Mouse (Mus musculus) adrenal gland, postnatal 25 days (tissue): ENCODE results near the gene Chrna4. TPM values are rescaled to one million over a fixed set of nuclear protein-coding genes. Genes with fewer than 3 reads are reported as not detected.
A peak's percentile ranks its signal among the peaks of the same experiment; 100 is the strongest.

ENCODE experiments used
- DNase-seq: peaks from one replicate; pipeline ENCODE4 v3.0.0; 2021; ENCODE audit warnings: mixed read lengths
- long read RNA-seq: library from polyadenylated mRNA; stranded (forward); transcript quantifications from one replicate; pipeline ENCODE4 v2.0.0, GENCODE M21; 2021
- total RNA-seq: library from RNA; stranded (reverse); gene quantifications from 2 replicates; pipeline ENCODE4 v1.2.3, GENCODE M21; 2021

The Chrna4 gene
- total RNA-seq: 9.9 and 19.2 TPM in 2 replicates
- long read RNA-seq, partial matches to known transcripts: 0 of 1 reads
- long read RNA-seq, other reads (novel, unspliced or antisense): 1 of 1 reads

DNA sequence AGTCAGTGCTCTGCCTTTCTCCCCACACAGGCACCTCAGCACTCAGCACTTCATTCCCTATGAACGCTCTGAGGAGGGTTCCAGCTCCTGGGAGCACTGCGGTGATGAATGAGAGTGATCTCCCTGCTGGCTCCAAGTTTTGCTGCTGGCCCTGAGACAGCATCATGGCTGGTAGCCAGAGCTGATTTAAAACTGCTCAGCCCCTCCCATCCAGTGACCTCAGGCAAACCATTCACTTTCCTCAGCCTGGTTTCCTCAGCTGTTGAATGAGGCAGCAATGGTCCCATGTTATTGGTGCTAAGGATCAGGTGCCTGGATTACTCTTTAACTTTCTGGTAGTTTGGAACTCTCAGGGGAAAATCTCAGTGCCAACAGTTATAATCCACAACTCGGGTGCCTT lies at the start of gene Chrna4:
Gene Chrna4, minus strand, starts transcription at position 110 of the 400 bp plus-strand sequence.
- DNase-seq: peak; percentile 56

DNA sequence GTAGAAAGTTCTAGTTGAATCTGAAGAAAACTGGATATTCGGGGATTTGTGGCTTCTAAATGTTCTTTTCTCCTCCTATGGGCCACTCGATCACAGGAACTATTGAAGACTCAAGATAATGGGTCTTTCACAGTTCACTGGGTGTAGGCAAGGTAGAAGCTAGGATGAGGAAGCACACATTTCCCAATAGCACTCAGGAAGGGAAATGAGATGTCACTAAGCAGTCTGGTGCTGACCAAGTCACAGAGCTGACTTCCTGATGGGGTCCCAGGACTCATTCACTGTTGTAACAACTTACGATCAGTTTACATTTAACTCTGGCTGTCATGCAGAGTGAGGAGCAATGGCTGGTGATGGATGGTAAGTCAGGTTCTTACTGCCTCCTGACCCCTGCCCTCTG lies 46.8 kb upstream of the Chrna4 start:
- no peak for DNase-seq

DNA sequence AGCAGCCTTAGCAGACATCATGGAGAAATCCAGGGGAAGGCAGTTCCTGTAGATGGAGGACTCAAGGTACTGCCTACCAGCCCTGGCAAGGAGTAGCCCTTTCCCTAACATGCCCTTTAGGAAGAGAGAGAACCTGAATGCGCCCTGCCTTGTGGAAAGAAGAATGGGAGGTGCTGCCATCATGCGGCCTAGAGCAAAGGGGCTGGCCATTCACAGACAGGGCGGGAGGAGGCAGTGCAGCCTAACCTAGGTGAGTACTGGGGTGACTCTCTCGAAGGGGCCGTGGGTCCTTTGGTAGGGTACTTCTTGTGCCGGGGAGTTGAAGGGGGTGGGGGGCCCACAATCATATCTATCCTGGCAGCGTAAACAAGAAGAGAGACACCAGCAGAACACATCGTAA lies 41.7 kb upstream of the Chrna4 start:
- no peak for DNase-seq

DNA sequence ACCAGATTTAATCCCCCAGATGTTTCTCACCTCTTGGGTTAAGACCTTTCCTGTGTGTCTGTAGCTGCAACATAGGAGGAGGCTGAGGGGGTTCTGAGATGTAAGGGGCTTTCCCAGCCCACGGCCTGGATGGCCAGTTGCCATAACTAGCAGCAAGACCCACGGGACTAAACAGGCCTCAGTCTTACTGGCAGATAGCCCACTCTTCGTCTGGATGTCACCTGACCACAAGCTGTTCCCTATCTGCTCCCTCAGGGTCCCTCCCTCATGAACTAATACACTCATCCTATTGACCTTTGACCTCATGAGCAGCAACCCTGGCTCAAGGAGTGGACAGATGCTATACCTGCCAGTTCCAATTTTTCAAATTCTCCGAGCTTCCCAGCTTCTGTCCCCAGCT lies 40.6 kb upstream of the Chrna4 start:
- no peak for DNase-seq

DNA sequence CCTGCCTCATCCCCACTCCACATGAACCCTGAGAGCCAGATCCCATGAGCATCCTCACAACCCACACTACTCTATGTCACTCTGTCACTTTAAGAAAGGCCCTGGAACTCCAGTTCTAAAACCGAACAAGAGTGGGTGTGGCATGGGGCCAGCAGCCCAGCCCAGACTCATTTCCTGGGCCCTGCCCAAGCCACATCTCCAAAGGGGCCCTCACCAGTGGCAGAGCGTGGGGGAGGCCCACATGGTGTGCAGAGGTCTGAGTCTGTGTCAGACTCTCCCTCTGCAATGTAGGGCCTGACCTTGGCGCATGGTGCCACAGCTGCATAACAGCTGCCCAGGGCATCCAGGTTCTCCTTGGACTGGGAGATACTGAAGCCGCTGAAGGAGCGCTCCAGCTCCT lies 37.5 kb upstream of the Chrna4 start:
- no peak for DNase-seq

DNA sequence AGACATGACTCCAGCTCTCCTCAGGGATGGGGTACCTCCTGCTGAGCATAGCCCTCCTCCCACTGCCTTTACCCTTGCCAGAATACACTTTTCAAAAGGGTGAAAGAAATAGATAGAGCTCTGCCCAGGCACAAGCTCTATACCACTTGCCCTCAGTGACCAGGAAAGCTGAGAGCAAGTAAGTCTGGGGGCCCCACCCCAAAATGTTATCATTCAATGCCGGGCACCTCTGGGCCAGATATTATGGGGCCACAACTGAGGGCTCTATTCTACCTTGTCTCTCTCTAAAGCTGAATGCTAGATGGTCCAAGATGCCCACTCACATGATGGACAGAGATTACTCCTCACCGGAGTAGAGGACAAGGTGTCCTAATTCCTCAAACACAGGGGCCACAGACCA lies 36.2 kb upstream of the Chrna4 start:
- no peak for DNase-seq

DNA sequence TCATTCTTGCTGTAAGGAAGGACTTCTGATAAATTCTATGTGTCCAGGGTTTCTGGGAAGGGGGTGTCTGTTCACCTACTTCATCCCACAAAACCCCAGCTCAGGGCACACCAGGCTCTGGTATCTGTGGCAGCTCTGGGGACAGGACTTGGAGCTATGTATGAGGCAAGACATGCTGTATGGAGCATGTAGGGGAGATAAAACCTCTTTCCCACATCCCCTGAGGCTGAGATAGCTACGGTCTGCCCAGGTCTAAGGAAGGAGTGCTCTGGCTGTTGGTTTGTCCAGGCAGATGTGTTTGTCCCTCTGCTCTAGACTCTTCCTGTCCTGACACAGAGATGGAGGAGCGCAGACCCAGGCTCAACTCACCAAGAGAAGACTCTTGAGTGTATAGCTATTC lies 35.6 kb upstream of the Chrna4 start:
- DNase-seq: no peak

DNA sequence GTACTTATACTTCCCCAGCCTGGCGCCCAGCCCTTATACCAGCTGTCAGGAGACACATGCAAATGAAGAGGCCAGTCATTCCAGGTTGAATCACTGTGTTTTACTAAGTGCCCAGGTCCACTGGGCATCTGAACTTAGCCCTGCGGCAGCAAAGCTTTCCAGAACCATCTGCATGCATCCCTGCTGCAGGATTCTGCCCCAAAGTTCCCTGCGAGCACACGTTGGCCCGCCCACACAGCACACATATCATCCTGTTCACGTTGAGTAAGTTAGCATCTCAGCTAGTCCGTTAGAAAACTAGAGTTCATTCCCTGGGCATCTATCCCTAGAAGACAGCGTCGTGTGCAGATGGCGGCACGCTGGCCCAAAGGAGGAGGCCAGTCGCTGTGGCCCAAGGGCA lies 32.2 kb upstream of the Chrna4 start:
- no peak for DNase-seq

DNA sequence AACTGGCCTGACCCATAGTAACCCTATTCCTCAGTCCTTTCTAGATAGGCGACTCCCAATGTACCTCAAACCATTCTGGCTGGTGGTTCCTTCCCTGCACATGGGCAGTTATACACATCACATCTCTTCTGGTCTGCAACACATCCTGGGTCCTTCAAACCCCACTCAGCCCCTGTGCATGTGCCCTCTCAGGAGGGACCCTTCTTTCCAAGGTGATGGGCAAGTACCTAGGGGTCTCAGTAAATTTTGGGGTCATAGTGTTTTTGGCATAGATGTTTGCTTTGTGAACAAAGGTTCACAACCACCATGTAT lies 29.0 kb upstream of the Chrna4 start:
- DNase-seq: no peak

DNA sequence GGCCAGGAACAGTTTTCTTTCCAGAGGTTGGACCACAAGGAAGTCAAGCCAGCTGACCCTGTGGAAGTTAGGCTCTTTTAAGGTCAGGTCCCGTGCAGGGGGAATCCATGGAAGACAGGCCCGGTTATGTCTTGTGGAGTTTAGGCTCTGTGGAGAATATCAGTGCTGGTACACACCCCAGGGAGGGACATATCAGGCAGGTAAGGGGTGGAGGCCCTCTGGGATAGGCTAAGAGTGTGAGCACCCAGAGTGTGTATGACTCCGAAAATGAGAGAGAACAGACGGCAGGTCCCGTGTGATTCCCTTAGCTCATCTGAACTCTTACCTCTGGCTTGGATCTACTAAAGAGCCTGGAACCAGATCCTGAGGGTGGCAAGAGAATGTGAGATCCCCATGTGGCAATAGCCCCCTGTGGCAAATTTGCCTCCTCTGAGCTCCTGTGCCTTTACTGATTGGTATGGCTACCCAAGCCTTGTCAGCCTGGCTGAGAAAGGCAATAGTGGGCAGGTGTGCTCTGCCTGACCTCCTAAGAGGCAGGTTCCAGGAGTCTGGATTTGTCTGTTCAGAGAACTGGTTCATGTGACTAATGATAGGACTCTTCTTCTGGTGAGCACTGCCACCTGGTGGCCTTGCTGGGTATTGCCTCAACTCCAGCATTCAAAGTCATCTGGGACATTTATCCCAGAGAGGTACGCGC lies 28.5 kb upstream of the Chrna4 start:
- peak; percentile 79 for DNase-seq

DNA sequence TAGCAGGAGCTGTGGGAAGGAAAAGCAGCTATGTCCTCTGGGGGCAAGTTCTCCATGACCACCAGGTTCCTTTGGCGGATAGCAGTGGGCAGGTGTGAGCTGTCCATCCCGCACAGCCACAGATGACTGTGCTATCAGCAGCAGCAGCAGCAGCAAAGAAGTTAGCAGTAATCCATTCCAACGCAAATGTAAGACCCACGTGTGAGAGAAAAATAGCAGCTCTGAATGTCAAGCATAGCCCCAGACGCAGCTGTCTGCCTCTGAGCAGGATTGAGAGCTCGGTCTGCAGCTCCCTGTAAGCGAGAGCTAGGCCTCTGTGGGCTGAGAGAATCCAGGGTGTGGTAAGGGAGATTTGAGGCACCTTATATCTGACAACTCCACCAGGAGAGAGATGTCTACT lies 26.8 kb upstream of the Chrna4 start:
- no peak for DNase-seq

DNA sequence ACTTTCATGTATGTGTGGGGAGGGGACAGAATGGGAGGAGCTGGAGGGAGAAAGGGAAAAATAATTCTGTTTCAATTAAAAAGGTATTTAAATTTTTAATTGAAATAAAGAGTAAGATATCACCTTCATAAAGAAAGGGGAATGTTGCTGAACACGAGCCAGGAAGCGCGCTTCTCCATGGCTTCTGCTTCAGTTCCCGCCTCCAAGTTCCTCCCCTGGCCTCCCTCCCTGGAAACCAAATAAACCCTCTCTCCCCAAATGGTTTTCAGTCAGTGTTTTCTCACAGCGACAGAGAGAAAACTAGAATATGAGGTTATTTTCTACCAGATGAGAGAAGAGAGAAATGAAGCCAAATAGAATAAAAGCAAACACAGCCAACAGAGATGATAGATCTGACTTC lies 25.2 kb upstream of the Chrna4 start:
- no peak for DNase-seq

DNA sequence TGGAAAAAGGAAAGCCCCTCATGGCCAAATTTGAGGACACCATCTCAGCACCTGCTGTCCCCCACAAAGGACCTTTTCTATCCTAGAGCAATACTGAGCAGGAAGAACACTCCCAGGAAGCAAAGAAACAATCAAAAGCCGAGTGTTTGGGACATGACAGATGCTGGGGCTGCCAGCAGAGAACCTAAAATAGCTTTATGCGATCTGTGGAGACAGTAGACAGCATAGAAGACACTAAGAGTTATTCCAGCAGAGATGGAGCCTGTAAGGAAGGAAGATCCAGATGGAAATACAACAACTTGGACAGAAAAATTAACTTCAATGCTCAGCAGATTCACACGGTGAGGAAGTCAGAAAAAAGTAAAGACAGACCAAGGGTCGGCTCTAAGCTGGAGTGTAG lies 22.5 kb upstream of the Chrna4 start:
- no peak for DNase-seq

DNA sequence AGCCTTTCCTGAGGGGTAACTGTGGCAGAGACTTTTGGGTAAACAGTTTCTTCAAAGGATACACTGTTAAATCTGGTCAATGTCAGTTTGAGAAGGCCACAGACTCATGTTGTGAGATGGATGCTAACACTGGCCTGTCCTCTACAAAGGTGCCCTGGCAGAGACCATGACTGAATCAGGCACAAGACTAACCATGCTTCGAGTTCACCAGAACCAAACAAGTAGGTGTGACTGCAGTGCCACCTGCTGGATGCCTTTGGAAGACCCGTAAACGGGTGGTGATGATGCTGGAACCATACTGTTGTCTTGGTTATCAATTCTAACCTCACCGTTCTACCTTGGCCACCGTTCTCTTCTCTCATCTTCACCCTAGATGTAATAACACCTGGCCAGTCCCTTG lies 16.8 kb upstream of the Chrna4 start:
- DNase-seq: peak; percentile 84

DNA sequence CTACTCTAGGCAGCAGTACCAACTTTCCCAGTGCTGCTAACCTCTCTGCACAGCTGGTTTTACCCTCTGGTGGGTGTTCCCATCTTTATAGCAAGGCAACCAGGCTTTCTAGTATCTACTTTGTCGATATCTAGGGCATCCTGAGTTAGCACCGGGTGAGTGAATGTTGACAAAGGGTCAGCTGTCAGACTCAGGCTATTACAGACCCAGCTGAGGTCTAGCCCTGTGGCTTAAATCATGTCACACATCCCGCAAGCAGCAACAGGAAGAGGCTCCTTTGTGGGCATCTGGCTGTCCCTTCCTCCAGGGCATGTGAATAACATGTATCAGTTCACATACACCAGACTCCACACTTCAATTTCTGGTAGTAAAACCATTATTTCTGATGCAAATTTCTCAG lies 14.8 kb upstream of the Chrna4 start:
- DNase-seq: no peak

DNA sequence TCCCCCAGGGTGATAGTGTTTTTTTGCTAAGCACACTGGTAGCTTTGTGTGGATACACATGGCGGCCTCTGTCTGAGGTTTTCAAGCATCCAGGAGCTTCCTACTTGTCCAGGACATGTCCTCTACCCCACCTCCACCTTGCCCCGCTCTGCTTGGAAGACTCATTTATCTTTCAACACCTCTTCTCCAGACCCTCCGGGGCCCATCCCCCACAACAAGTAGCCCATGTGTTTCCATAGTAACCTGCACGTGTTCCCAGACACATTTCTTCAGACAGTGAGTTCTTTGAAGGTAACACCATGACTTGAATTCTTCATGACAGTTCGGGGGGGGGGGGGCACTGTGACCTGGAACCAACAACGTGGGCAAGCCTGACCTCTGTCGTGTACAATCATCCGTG lies 14.0 kb upstream of the Chrna4 start:
- no peak for DNase-seq

DNA sequence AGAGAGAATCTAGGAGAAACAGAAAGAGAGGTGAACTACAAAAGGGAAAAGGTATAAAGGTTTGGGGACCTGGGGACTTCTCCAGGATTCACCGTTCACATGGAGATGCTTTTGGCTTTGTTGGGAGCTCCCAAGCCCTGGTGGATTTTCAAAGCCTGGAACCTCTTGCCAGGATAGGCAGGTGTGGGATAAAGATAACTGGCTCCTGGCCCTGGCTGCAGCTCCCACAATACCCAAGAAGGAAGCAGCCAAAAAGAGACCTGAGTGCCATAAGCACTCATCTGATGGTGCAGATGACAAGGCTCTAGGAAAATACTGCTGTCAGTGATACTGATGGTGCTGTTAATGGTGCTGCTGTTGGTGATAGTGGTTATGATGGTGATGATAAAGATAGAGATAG lies 8.8 kb upstream of the Chrna4 start:
- DNase-seq: no peak

DNA sequence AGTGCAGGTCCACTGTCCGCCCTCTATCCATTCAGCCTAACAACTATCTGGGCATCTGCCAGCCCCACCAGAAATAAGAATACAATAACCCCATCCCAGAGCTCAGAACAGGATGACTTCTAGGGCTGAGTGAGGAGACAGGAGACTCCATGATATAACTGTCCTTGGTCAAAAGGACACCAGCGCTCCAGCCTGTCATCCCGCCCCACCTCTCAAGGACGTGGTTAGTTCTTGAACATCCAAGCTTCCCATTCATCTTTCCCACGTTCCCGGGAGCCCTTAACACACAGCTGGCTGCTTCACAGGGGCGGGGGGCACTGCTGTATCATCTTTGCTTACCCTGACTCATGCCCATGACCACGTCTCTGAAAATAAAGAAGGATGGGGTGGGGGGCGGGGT lies 5.6 kb upstream of the Chrna4 start:
- no peak for DNase-seq

DNA sequence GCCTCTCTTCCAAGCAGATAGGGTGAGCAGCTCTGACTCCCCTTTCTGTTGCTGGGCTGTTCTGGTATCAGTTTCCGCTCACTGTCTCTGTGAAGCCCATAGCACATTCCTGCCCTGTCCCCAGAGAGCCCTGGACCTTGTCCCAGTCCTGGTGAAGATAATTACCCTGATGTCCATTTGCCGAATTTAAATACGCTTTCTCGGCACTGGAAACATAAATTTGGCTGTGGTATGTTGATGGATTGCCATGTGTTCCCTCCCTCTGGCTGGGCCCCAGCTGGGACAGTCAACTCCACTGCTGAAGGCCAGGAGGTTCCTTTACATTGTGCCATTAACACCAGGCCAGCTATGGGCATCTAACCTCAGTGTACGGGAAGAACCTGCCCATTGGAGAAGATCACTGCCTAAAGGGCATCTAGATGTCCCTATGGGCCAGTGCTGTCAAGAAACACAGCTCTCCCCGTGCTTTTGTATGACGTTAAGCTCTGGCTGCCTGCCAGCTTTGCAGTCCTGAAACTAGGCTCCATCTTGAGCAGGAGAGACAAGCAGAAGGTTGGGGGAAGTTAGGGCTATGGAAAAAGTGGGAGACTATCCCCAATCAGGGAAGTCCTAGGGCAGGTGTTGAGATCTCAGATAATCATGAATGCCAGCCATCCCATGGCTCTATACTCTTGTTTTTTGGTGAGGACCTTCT lies 5.1 kb upstream of the Chrna4 start:
- peak; percentile 28 for DNase-seq

DNA sequence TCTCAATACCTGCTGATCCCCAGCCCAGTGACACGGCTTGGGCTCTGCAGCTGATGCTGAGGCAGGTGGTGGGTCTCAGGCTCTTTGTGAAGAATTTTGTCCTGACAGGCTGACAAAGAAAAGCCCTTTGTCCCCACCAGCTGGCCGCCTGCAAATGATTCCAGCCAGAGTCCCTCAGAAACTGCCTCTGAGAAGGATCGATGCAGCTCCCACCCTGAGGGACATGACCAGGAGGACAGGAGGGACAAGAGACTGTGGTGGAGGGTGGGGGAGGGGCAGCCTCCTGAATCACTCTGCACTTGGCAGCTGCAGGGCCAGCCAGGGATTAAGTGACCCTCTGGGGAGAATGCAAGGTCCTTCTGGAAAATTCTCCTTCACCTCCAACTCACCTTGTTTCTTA lies 655 bp upstream of the Chrna4 start:
- peak; percentile 28 for DNase-seq

DNA sequence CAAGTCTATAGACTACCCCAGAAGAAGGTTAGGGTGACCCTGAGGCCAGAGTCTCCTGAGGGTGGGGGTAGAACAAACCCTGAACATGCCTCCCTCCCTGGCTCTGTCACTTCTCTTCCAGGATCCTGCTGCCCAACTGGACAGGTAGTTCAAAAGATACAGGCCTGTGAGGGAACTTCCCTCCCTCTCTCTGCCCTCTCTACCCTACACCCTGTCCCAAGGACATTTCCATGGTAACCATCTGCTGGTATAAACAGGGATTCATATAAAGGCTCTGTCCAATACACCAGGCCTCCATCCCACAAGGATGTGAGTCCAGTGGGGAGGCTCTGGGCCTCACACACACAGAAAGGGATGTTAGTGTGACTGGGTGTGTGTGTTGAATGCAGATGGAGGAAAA lies 970 bp downstream of the Chrna4 start:
- DNase-seq: no peak

DNA sequence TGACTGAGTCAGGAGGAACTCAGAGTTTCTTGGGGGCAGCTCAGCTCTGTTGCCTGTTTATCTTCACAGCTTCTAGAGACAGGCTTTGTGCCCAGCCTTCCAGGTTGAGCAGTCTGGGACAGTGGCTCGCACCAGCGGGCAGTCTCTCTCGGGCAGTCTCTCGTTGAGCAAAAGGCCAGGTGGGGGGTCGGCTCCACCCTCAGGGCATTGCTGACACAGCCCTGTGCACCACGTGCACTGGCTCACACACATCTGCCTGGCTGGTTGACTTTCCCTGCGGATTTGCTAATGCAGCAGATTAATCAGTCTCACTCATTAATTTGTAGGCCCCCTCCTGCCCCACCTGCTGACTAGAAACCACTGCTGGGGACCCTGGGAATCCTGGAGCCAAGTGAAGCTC lies 1.4 kb downstream of the Chrna4 start:
- DNase-seq: no peak

DNA sequence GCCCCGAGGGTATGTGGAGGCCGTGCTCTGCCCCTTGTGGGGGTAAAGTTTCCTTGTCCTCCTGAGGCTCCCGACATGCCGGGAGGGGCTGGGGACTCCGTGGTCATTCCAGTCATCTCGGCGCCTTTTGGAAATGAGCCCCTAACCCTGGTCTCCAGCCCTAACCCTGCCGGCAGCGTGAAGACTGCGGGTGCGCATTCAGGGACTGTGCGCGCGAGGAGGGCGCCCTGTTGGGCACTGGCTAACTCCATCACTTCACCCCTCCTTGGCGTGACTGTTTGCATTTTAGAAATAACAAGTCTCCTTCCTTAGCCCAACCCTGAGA lies 4.0 kb downstream of the Chrna4 start:
- DNase-seq: no peak

DNA sequence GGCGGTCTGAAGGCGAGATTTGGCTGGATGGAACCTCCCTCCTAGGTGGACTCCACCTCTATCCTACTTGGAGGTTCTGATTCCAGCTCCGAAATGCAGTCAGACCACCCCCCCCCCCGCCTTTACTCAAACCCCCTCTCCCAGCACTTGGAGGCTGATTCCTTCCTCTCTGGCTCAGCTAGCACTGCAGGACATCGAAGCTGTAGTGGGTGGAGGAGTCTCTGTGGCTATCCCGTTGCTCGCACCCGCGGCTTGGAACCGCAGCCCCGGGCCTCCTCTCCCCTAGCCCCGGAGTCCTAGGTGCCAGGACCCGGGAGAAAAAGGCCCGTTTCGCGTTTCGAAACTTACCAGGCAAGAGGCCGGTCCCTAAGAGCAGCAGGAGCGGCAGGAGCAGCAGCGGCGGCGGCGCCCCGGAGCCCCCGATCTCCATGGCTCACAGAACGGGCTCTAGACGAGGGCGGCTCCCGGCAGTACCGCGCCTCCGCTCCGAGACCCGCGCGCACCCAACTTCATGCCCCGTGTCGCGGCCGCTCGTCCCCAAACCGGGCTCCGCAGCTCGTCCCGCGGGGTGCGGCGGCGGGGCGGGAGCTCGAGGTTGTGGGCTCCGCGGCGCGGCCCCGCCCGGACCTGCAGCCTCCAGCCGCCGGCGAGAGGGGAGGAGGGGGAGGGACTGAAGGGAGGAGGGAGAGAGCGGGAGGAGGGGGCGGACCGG lies 4.5 kb downstream of the Chrna4 start:
- DNase-seq: peak; percentile 52
